10 mouse cellular contexts compared by ENCODE assay signal in the genomic region with DNA sequence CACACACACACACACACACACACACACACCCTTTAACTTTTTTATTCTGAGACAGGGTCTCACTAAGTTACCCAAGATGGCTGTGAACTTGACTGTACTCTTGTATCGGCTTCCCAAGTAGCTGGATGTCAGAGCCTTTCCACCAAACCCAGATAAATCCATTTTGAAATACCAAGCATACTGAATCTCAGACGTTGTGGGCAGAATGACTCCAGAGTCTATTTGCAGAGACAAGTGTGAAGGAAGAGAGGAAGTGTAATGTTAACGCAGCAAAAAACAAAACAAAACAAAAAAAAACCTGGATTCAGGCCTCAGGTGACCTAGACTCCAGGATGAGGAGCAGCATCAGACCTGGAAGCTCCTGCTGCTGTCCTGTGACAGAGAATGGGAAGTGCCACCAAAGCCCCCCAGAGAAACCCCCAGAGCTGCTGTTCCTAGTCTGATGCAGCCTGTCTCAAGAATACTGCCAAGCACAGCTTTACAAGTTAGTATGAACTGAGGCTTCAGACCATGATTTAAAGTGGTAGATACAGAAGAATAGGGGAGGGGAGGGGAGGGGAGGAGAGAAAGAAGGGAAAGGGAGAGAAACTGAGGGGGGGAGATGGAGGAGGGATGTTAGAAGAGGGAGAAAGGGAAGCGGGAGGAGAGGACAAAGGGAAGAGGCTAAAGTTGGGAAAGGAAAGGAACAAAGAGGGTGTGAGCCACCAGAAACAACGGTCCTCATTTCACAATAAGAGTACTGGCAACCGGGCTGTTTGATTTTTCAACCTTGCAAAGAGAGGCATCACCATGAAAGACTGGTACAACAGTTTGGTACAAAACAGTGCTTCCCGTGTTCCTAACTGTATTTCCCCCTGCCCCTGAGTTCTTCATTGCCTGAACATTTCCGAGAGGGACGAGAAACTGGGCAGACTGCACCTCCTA.
A peak's percentile ranks its signal among the peaks of the same experiment; 100 is the strongest.
DNase-seq lines count a peak whose midpoint lies in the region; ATAC-seq lines count a peak whose summit lies in the region.
"Had no signal": no experiment of that assay in that cellular context is flagged by ENCODE, and none has a peak within 500 bp of the region (broad histone marks: within the 10 kb centered on the region; RNA-seq: fewer than 3 reads in every experiment).

No protein-coding gene starts in this region.

- peak overlapping the region; percentile 66 for H3K9ac ChIP-seq in heart, embryonic 13.5 days
- peak overlapping the region; percentile 30 for H3K9ac ChIP-seq in forebrain, embryonic 12.5 days
- peak overlapping the region; percentile 53 for H3K9ac ChIP-seq in midbrain, embryonic 11.5 days (ENCODE audit: low read length)
- H3K9ac ChIP-seq: liver, embryonic 13.5 days had no signal

- H3K4me3 ChIP-seq in heart, embryonic 13.5 days: peak overlapping the region; percentile 8; the same call in 1 of the 2 replicates
- no peak overlapping the region for H3K4me3 ChIP-seq in forebrain, embryonic 12.5 days (replicated peaks)
- H3K4me3 ChIP-seq in midbrain, embryonic 11.5 days (ENCODE audit: low read depth, low read length): no peak overlapping the region
- H3K4me3 ChIP-seq: liver, embryonic 13.5 days had no signal

- H3K9me3 ChIP-seq in heart, embryonic 13.5 days: no peaks in the 10 kb centered on the region
- no peaks in the 10 kb centered on the region for H3K9me3 ChIP-seq in forebrain, embryonic 12.5 days
- no peaks in the 10 kb centered on the region for H3K9me3 ChIP-seq in midbrain, embryonic 11.5 days (ENCODE audit: control insufficient read depth, low read length)
- H3K9me3 ChIP-seq: liver, embryonic 13.5 days had no signal

- H3K4me2 ChIP-seq in heart, embryonic 13.5 days: peak overlapping the region; percentile 49
- H3K4me2 ChIP-seq in forebrain, embryonic 12.5 days: no peak overlapping the region
- H3K4me2 ChIP-seq in midbrain, embryonic 11.5 days: peak overlapping the region; percentile 7; the same call in 1 of the 2 replicates
- H3K4me2 ChIP-seq: liver, embryonic 13.5 days had no signal

- no peak for DNase-seq in heart, postnatal 4 days
- peak; percentile 73 for DNase-seq in brain, adult 2 months (ENCODE audit: low read depth, low spot score)
- no peak for DNase-seq in midbrain, embryonic 11.5 days (ENCODE audit: low spot score, missing footprints)
- DNase-seq in c-Kit-positive CD71-positive TER-119-positive erythroid progenitor cells, embryonic 14.5 days (ENCODE audit: low spot score): no peak
- no peak for DNase-seq in thymus, postnatal 4 days
- no peak for DNase-seq in adrenal gland, postnatal 36 days
- DNase-seq: cerebellum, adult 11-12 months; liver, embryonic 13.5 days had no signal

- H3K4me1 ChIP-seq in heart, embryonic 13.5 days: peaks cover 44% of the 10 kb centered on the region
- H3K4me1 ChIP-seq in forebrain, embryonic 12.5 days: peaks cover 35% of the 10 kb centered on the region
- H3K4me1 ChIP-seq in midbrain, embryonic 11.5 days (ENCODE audit: control insufficient read depth, insufficient read depth, low read length): peaks cover 17% of the 10 kb centered on the region

- no peaks in the 10 kb centered on the region for H3K36me3 ChIP-seq in heart, embryonic 13.5 days
- H3K36me3 ChIP-seq in forebrain, embryonic 12.5 days (replicated peaks): no peaks in the 10 kb centered on the region
- H3K36me3 ChIP-seq in midbrain, embryonic 11.5 days (ENCODE audit: control insufficient read depth, insufficient read depth, low read length): no peaks in the 10 kb centered on the region
- H3K36me3 ChIP-seq: liver, embryonic 13.5 days had no signal

- peak overlapping the region; percentile 76 for H3K27ac ChIP-seq in heart, embryonic 13.5 days (replicated peaks)
- H3K27ac ChIP-seq in forebrain, embryonic 12.5 days: peak overlapping the region; percentile 76
- H3K27ac ChIP-seq in midbrain, embryonic 11.5 days (ENCODE audit: low read depth, low read length): peak overlapping the region; percentile 2; the same call in 1 of the 2 replicates
- H3K27ac ChIP-seq: liver, embryonic 13.5 days had no signal

- 27% methylated on average over 9 of the region's 9 CpGs for WGBS in heart, embryonic 13.5 days
- WGBS in forebrain, embryonic 12.5 days: 31% methylated on average over 9 of the region's 9 CpGs
- WGBS in midbrain, embryonic 11.5 days: 40% methylated on average over 9 of the region's 9 CpGs

- H3K27me3 ChIP-seq in heart, embryonic 13.5 days (replicated peaks): no peaks in the 10 kb centered on the region
- no peaks in the 10 kb centered on the region for H3K27me3 ChIP-seq in forebrain, embryonic 12.5 days
- no peaks in the 10 kb centered on the region for H3K27me3 ChIP-seq in midbrain, embryonic 11.5 days (ENCODE audit: control insufficient read depth, insufficient read depth, low read length)
- H3K27me3 ChIP-seq: liver, embryonic 13.5 days had no signal

- no peak for ATAC-seq in heart, embryonic 13.5 days (ENCODE audit: extremely low read depth, insufficient number of reproducible peaks, low FRiP score, low TSS enrichment)
- no peak; the same call in 1 of the 2 replicates for ATAC-seq in forebrain, embryonic 12.5 days (ENCODE audit: low FRiP score)
- no peak for ATAC-seq in midbrain, embryonic 11.5 days (ENCODE audit: low FRiP score)

Comparison
In these comparisons a context has a peak if more than half of its experiments do, and no peak if none do; other contexts are left out.
1. H3K27ac ChIP-seq: peak in every context shown above with its lines; median percentile 76 in heart, embryonic 13.5 days; 76 in forebrain, embryonic 12.5 days; 2 in midbrain, embryonic 11.5 days.